Mouse (Mus musculus) CH12.LX (cell line): Measurements from ENCODE around the gene Pik3r6. TPM values are rescaled to one million over a fixed set of nuclear protein-coding genes. Genes with fewer than 3 reads are reported as not detected.

Experiments
- DNase-seq: peaks from one replicate; pipeline ENCODE4 v3.0.0-alpha.2; 2013; ENCODE audit errors: extremely low read depth
- H3K27ac ChIP-seq: 2 replicates; pipeline ENCODE4 v1.5.1; 2012; ENCODE audit warnings: low read depth, mild to moderate bottlenecking, control low read depth, moderate library complexity; ENCODE audit not compliant: insufficient read depth
- H3K27me3 ChIP-seq: replicated peaks from 2 replicates; pipeline ENCODE3; 2012; ENCODE audit warnings: inconsistent platforms
- H3K36me3 ChIP-seq, 2 experiments: replicated peaks in 1 of 2; 2 replicates each; pipeline versions ENCODE3 to v1.6.1; 2012; ENCODE audit warnings: inconsistent platforms in 1 of 2, low read length in 1 of 2, mild to moderate bottlenecking in 1 of 2, mixed read lengths in 1 of 2, moderate library complexity in 1 of 2; ENCODE audit not compliant: control insufficient read depth in 1 of 2, insufficient read depth in 1 of 2
- H3K4me1 ChIP-seq, 2 experiments: 2 replicates each; pipeline ENCODE4 v1.6.1; 2012; ENCODE audit warnings: inconsistent platforms in 1 of 2, moderate library complexity in 1 of 2; ENCODE audit not compliant: insufficient read depth in 2 of 2, control insufficient read depth in 1 of 2
- H3K4me2 ChIP-seq: 2 replicates; pipeline ENCODE4 v1.6.1; 2012; ENCODE audit warnings: low read depth, mild to moderate bottlenecking, control low read depth; ENCODE audit not compliant: poor library complexity, insufficient read depth, severe bottlenecking
- H3K4me3 ChIP-seq, 3 experiments: fragments of 150-350 bp in 1 of 3; sonication (generic) in 1 of 3; replicated peaks in 1 of 3; 2 replicates each; pipeline versions ENCODE3 to v1.5.1; 2011 to 2012; ENCODE audit warnings: low read depth in 2 of 3, low read length in 2 of 3, mild to moderate bottlenecking in 2 of 3, moderate library complexity in 2 of 3, control low read depth in 1 of 3, improper control_type of control experiment in 1 of 3, inconsistent platforms in 1 of 3, mixed read lengths in 1 of 3; ENCODE audit not compliant: poor library complexity in 1 of 3
- H3K79me2 ChIP-seq: replicated peaks from 2 replicates; pipeline ENCODE4 v1.6.1; 2012; ENCODE audit warnings: mild to moderate bottlenecking, moderate library complexity; ENCODE audit not compliant: control insufficient read depth, poor library complexity, insufficient read depth, severe bottlenecking; ENCODE audit errors: extremely low read depth
- H3K9ac ChIP-seq: 2 replicates; pipeline ENCODE4 v1.6.1; 2012; ENCODE audit warnings: low read depth, mild to moderate bottlenecking, control low read depth, moderate library complexity; ENCODE audit not compliant: insufficient read depth
- H3K9me3 ChIP-seq: replicated peaks from 2 replicates; pipeline ENCODE3; 2012; ENCODE audit warnings: low read length, inconsistent platforms, mixed read lengths
- BHLHE40 ChIP-seq: IDR thresholded peaks from 2 replicates; pipeline ENCODE4 v1.6.1; 2011; ENCODE audit warnings: mild to moderate bottlenecking, low read depth, low read length, improper control_type of control experiment
- CHD1 ChIP-seq: IDR thresholded peaks from 2 replicates; pipeline ENCODE4 v1.6.1; 2012; ENCODE audit warnings: low read depth, low read length, improper control_type of control experiment, inconsistent platforms
- CHD2 ChIP-seq: IDR thresholded peaks from 2 replicates; pipeline ENCODE4 v1.6.1; 2011; ENCODE audit warnings: low read length, improper control_type of control experiment
- CTCF ChIP-seq, 2 experiments: IDR thresholded peaks in 1 of 2; conservative IDR thresholded peaks in 1 of 2; 2 replicates each; pipeline ENCODE4 v1.5.1; 2011 to 2012; ENCODE audit warnings: low read depth in 2 of 2, low read length in 2 of 2, improper control_type of control experiment in 1 of 2, inconsistent platforms in 1 of 2, mild to moderate bottlenecking in 1 of 2, moderate library complexity in 1 of 2
- E2F4 ChIP-seq: IDR thresholded peaks from 2 replicates; pipeline ENCODE4 v1.6.1; 2011; ENCODE audit warnings: low read depth, low read length, improper control_type of control experiment; ENCODE audit not compliant: insufficient replicate concordance
- ELF1 ChIP-seq: IDR thresholded peaks from 2 replicates; pipeline ENCODE4 v1.6.1; 2014; ENCODE audit warnings: low read depth, mild to moderate bottlenecking, inconsistent platforms, low read length, improper control_type of control experiment
- EP300 ChIP-seq: IDR thresholded peaks from 2 replicates; pipeline ENCODE4 v1.6.1; 2011; ENCODE audit warnings: low read length, improper control_type of control experiment
- ETS1 ChIP-seq: conservative IDR thresholded peaks from 2 replicates; pipeline ENCODE4 v1.6.1; 2012; ENCODE audit warnings: low read depth, mild to moderate bottlenecking, inconsistent platforms, low read length, improper control_type of control experiment, moderate library complexity
- GABPA ChIP-seq: IDR thresholded peaks from 2 replicates; pipeline ENCODE4 v1.6.1; 2012; ENCODE audit warnings: low read depth, low read length, improper control_type of control experiment, inconsistent platforms; ENCODE audit not compliant: insufficient replicate concordance
- HCFC1 ChIP-seq: IDR thresholded peaks from 2 replicates; pipeline ENCODE4 v1.6.1; 2012; ENCODE audit warnings: low read depth, mild to moderate bottlenecking, inconsistent platforms, low read length, improper control_type of control experiment
- IRF4 ChIP-seq: IDR thresholded peaks from 2 replicates; pipeline ENCODE4 v1.6.1; 2014; ENCODE audit warnings: low read depth, mild to moderate bottlenecking, inconsistent platforms, low read length, improper control_type of control experiment
- JUN ChIP-seq: IDR thresholded peaks from 2 replicates; pipeline ENCODE4 v1.6.1; 2011; ENCODE audit warnings: low read depth, mild to moderate bottlenecking, low read length, improper control_type of control experiment, moderate library complexity; ENCODE audit not compliant: insufficient read depth
- JUND ChIP-seq: conservative IDR thresholded peaks from 2 replicates; pipeline ENCODE4 v1.6.1; 2011; ENCODE audit warnings: low read depth, low read length, improper control_type of control experiment
- KAT2A ChIP-seq: IDR thresholded peaks from 2 replicates; pipeline ENCODE4 v1.6.1; 2012; ENCODE audit warnings: low read length, improper control_type of control experiment, inconsistent platforms; ENCODE audit not compliant: insufficient replicate concordance
- MAFK ChIP-seq: IDR thresholded peaks from 2 replicates; pipeline ENCODE4 v1.6.1; 2011; ENCODE audit warnings: low read length, improper control_type of control experiment; ENCODE audit not compliant: insufficient replicate concordance
- MAZ ChIP-seq: IDR thresholded peaks from 2 replicates; pipeline ENCODE4 v1.6.1; 2012; ENCODE audit warnings: low read depth, mild to moderate bottlenecking, inconsistent platforms, low read length, improper control_type of control experiment, moderate library complexity
- MEF2A ChIP-seq: IDR thresholded peaks from 2 replicates; pipeline ENCODE4 v1.6.1; 2014; ENCODE audit warnings: low read depth, mild to moderate bottlenecking, inconsistent platforms, low read length, improper control_type of control experiment, borderline replicate concordance
- MXI1 ChIP-seq: IDR thresholded peaks from 2 replicates; pipeline ENCODE4 v1.6.1; 2011; ENCODE audit warnings: mild to moderate bottlenecking, low read depth, low read length, improper control_type of control experiment
- MYC ChIP-seq: IDR thresholded peaks from 2 replicates; pipeline ENCODE4 v1.6.1; 2011; ENCODE audit warnings: low read depth, mild to moderate bottlenecking, improper control_type of control experiment, low read length
- PAX5 ChIP-seq: IDR thresholded peaks from 2 replicates; pipeline ENCODE4 v1.6.1; 2012; ENCODE audit warnings: low read length, inconsistent platforms, mixed read lengths
- POLR2A ChIP-seq: IDR thresholded peaks from 2 replicates; pipeline ENCODE4 v1.6.1; 2011; ENCODE audit warnings: low read depth, mild to moderate bottlenecking, improper control_type of control experiment, low read length
- POLR2AphosphoS2 ChIP-seq: IDR thresholded peaks from 2 replicates; pipeline ENCODE4 v1.6.1; 2011; ENCODE audit warnings: low read depth, low read length, improper control_type of control experiment
- SIN3A ChIP-seq: IDR thresholded peaks from 2 replicates; pipeline ENCODE4 v1.6.1; 2012; ENCODE audit warnings: low read length, improper control_type of control experiment, inconsistent platforms
- SMC3 ChIP-seq: IDR thresholded peaks from 2 replicates; pipeline ENCODE4 v1.6.1; 2011; ENCODE audit warnings: low read depth, low read length, improper control_type of control experiment
- TBP ChIP-seq: conservative IDR thresholded peaks from 2 replicates; pipeline ENCODE4 v1.6.1; 2011; ENCODE audit warnings: low read depth, low read length, improper control_type of control experiment
- TCF12 ChIP-seq: IDR thresholded peaks from 2 replicates; pipeline ENCODE4 v1.6.1; 2014; ENCODE audit warnings: low read depth, mild to moderate bottlenecking, inconsistent platforms, low read length, improper control_type of control experiment
- USF1 ChIP-seq: IDR thresholded peaks from 2 replicates; pipeline ENCODE4 v1.6.1; 2014; ENCODE audit warnings: low read depth, mild to moderate bottlenecking, inconsistent platforms, low read length, improper control_type of control experiment
- USF2 ChIP-seq: conservative IDR thresholded peaks from 2 replicates; pipeline ENCODE4 v1.6.1; 2011; ENCODE audit warnings: low read depth, low read length, improper control_type of control experiment
- ZKSCAN1 ChIP-seq: IDR thresholded peaks from 2 replicates; pipeline ENCODE4 v1.6.1; 2012; ENCODE audit warnings: low read depth, inconsistent platforms, low read length, improper control_type of control experiment, borderline replicate concordance
- ZMIZ1 ChIP-seq: IDR thresholded peaks from 2 replicates; pipeline ENCODE4 v1.6.1; 2012; ENCODE audit warnings: low read depth, mild to moderate bottlenecking, inconsistent platforms, low read length, improper control_type of control experiment
- ZNF384 ChIP-seq: IDR thresholded peaks from 2 replicates; pipeline ENCODE4 v1.6.1; 2012; ENCODE audit warnings: low read depth, low read length, improper control_type of control experiment, inconsistent platforms
- dilution Hi-C: fragments of 300-500 bp; cut with MboI; formaldehyde crosslinking; loops from 2 replicates; pipeline ENCODE4 v1.14.3; 2020; ENCODE audit warnings: low sequenced_read_pairs; ENCODE audit not compliant: extremely low pct_unique_long_range_greater_than_20kb, extremely low pct_ligation_motif_present
- in situ Hi-C: fragments of 300-500 bp; cut with MboI; formaldehyde crosslinking; loops from 3 replicates; pipeline ENCODE4 v1.14.3; 2019; ENCODE audit warnings: low sequenced_read_pairs, low pct_ligation_motif_present, low pct_unique_long_range_greater_than_20kb, mixed read lengths
- polyA plus RNA-seq: library from polyadenylated mRNA; unstranded; fragments of >175 nt; gene quantifications from 2 replicates; pipeline ENCODE4 v1.2.1, GENCODE M21; 2012; ENCODE audit warnings: low read depth; ENCODE audit not compliant: insufficient read length
- total RNA-seq, 2 experiments: library from RNA; depleted of rRNA; stranded (reverse); fragments of 300-350 nt in 1 of 2; fragments of >200 nt in 1 of 2; gene quantifications; 2 replicates each; pipeline ENCODE4 v1.2.3; 2012 to 2014

Pik3r6 gene
- total and polyA plus RNA-seq, 3 experiments: 82.9 to 90.2 (median 88.4) TPM

GRCm38 (mm10) chr11:68502408-68502807 is 411 bp upstream of the Pik3r6 start:
- peaks cover 3% of the 10 kb centered on the region for H3K9me3 ChIP-seq
- H3K4me2 ChIP-seq: peak overlapping the region; percentile 54
- no peak overlapping the region for H3K9ac ChIP-seq
- peaks cover 4 to 13% of the 10 kb centered on the region in 2 experiments for H3K36me3 ChIP-seq
- DNase-seq: peak; percentile 99
- TF ChIP-seq JUN (peak; percentile 27; the same call in 1 of the 2 replicates), POLR2A (no peak; the same call in 1 of the 2 replicates), PAX5 (no peak), USF2 (no peak), EP300 (peak; percentile 93), GABPA (no peak), CTCF (conservative IDR thresholded peaks at IDR 0.05 in 1 of 2, IDR thresholded peaks at IDR 0.05 in 1 of 2; ENCODE audit: low read depth in 2 of 2, low read length in 2 of 2) (peak in 1 of 2 experiments; percentile 37; a peak in 2 of 4 replicates), ELF1 (peak; percentile 87), USF1 (no peak), MEF2A (0 out of 2 replicates have a peak, but pooled peaks have one; percentile 79), HCFC1 (no peak; the same call in 1 of the 2 replicates), POLR2AphosphoS2 (no peak), MAFK (peak; percentile 75; the same call in 1 of the 2 replicates), ZNF384 (no peak), TBP (peak; percentile 61; the same call in 1 of the 2 replicates), CHD2 (peak; percentile 10; the same call in 1 of the 2 replicates), ZMIZ1 (no peak), E2F4 (no peak), CHD1 (no peak), BHLHE40 (peak; percentile 87), SIN3A (no peak; the same call in 1 of the 2 replicates), JUND (peak; percentile 43; the same call in 1 of the 2 replicates), MYC (no peak), IRF4 (peak; percentile 90), SMC3 (no peak), ZKSCAN1 (no peak), MAZ (peak; percentile 42), MXI1 (peak; percentile 58; the same call in 1 of the 2 replicates), ETS1 (peak; percentile 87), KAT2A (0 out of 2 replicates have a peak, but pooled peaks have one; percentile 28), TCF12 (peak; percentile 98)
- H3K27ac ChIP-seq: peak overlapping the region; percentile 94
- peaks cover 42 to 72% of the 10 kb centered on the region in 2 experiments for H3K4me1 ChIP-seq
- H3K79me2 ChIP-seq: peaks cover 40% of the 10 kb centered on the region
- in situ Hi-C loops (no loop called here), dilution Hi-C loops (no loop called here)
- H3K4me3 ChIP-seq: peak overlapping the region; percentile 14 to 96 (median 71)
- no peaks in the 10 kb centered on the region for H3K27me3 ChIP-seq
